Mouse (Mus musculus) layer of hippocampus, postnatal 25 days (tissue): ENCODE measurements around the gene Gm14137. TPM values are rescaled to one million over a fixed set of nuclear protein-coding genes. Genes with fewer than 3 reads are reported as not detected.

Experiments used
- DNase-seq, 2 experiments: peaks; one replicate each; pipeline ENCODE4 v3.0.0; 2022; ENCODE audit warnings: mixed read lengths in 2 of 2, low spot score in 1 of 2; ENCODE audit errors: extremely low spot score in 1 of 2
- total RNA-seq, 2 experiments: library from RNA; stranded (reverse); gene quantifications; 2 replicates each; pipeline ENCODE4 v1.2.3; 2021

The Gm14137 gene
- total RNA-seq, 2 experiments from 2014 or later, result not detected

- DNase-seq, result no peak
Observed at GRCm38 (mm10) chr2:119209176-119209507, 34.8 kb downstream of the Gm14137 start.

Other genes with a start within 250 kb of the Gm14137 start
- 1 to 10 TPM; 3.0 to 3.2 TPM for gene Chst14, start 248.0 kb upstream of the Gm14137 start, total RNA-seq
- gene Ccdc32, start 145.1 kb upstream of the Gm14137 start, total RNA-seq, result 10 to 100 TPM; 49.7 to 57.8 TPM
- 1 to 10 TPM; 6.8 to 7.2 TPM for gene Rpusd2, start 139.7 kb upstream of the Gm14137 start, total RNA-seq
- under 1 TPM; 0.49 to 0.52 TPM for gene Knl1, start 127.4 kb upstream of the Gm14137 start, total RNA-seq
- gene Rad51, start 61.7 kb upstream of the Gm14137 start, total RNA-seq, result 1 to 10 TPM in 1 of 2 experiments, under 1 TPM in 1; 0.99 to 1.2 TPM
- 10 to 100 TPM; 51.5 to 56.5 TPM for gene Rmdn3, start 17.5 kb upstream of the Gm14137 start, total RNA-seq
- not detected for gene Gchfr, start 6.7 kb upstream of the Gm14137 start, total RNA-seq
- 10 to 100 TPM; 28.3 to 38.8 TPM for gene Zfyve19, start 34.1 kb downstream of the Gm14137 start, total RNA-seq
- gene Dnajc17, start 34.3 kb downstream of the Gm14137 start, total RNA-seq, result 10 to 100 TPM; 15.8 to 19.7 TPM
- not detected for gene Ppp1r14d, start 55.4 kb downstream of the Gm14137 start, total RNA-seq
- 1 to 10 TPM in 1 of 2 experiments, under 1 TPM in 1; 0.92 to 1.9 TPM for gene Spint1, start 62.9 kb downstream of the Gm14137 start, total RNA-seq
- gene Rhov, start 96.8 kb downstream of the Gm14137 start, total RNA-seq, result 1 to 10 TPM; 6.3 to 6.9 TPM
- gene Vps18, start 114.2 kb downstream of the Gm14137 start, total RNA-seq, result 10 to 100 TPM; 37.5 to 43.9 TPM
- 1 to 10 TPM; 3.0 to 5.2 TPM for gene Dll4, start 151.3 kb downstream of the Gm14137 start, total RNA-seq
- 1 to 10 TPM; 6.4 to 7.1 TPM for gene Chac1, start 176.7 kb downstream of the Gm14137 start, total RNA-seq